Mouse (Mus musculus) erythroblast, embryonic 14.5 days (primary cell): Measurements from ENCODE around the gene Pogk. TPM values are rescaled to one million over a fixed set of nuclear protein-coding genes. Genes with fewer than 3 reads are reported as not detected.

Source experiments
- H3K27me3 ChIP-seq: 2 replicates; pipeline ENCODE4 v1.6.1; 2012; ENCODE audit warnings: inconsistent platforms; ENCODE audit not compliant: control insufficient read depth
- H3K36me3 ChIP-seq: 2 replicates; pipeline ENCODE4 v1.6.1; 2012; ENCODE audit warnings: mild to moderate bottlenecking, inconsistent platforms; ENCODE audit not compliant: control insufficient read depth
- H3K4me1 ChIP-seq: 2 replicates; pipeline ENCODE4 v1.6.1; 2012; ENCODE audit warnings: inconsistent platforms; ENCODE audit not compliant: control insufficient read depth
- H3K4me3 ChIP-seq: replicated peaks from 2 replicates; pipeline ENCODE3; 2012; ENCODE audit warnings: moderate library complexity, mild to moderate bottlenecking, inconsistent platforms
- H3K9me3 ChIP-seq: 2 replicates; pipeline ENCODE4 v1.6.1; 2012; ENCODE audit warnings: low read length, inconsistent platforms, mixed read lengths; ENCODE audit not compliant: control insufficient read depth
- GATA1 ChIP-seq: IDR thresholded peaks from 2 replicates; pipeline ENCODE4 v1.6.1; 2012; ENCODE audit warnings: low read length, inconsistent platforms, mixed read lengths
- TAL1 ChIP-seq: IDR thresholded peaks from 3 replicates; pipeline ENCODE4 v1.6.1; 2012; ENCODE audit warnings: low read length, inconsistent platforms, mixed read lengths
- polyA plus RNA-seq: library from polyadenylated mRNA; stranded (reverse); fragments of >175 nt; gene quantifications from 2 replicates; pipeline ENCODE4 v1.2.3, GENCODE M21; 2012

Gene Pogk
- polyA plus RNA-seq, 1 experiment: 0.02 TPM

- no peaks in the 10 kb centered on the region; the same call in 1 of the 2 replicates for H3K9me3 ChIP-seq
- H3K4me3 ChIP-seq: no peak overlapping the region
- no peaks in the 10 kb centered on the region for H3K36me3 ChIP-seq
- peaks cover 2% of the 10 kb centered on the region; the same call in 1 of the 2 replicates for H3K27me3 ChIP-seq
- H3K4me1 ChIP-seq: no peaks in the 10 kb centered on the region
- no peak for TF ChIP-seq GATA1
- no peak for TF ChIP-seq TAL1
Observed at GRCm38 (mm10) chr1:166342539-166342938, 67.1 kb downstream of the Pogk start.

DNA sequence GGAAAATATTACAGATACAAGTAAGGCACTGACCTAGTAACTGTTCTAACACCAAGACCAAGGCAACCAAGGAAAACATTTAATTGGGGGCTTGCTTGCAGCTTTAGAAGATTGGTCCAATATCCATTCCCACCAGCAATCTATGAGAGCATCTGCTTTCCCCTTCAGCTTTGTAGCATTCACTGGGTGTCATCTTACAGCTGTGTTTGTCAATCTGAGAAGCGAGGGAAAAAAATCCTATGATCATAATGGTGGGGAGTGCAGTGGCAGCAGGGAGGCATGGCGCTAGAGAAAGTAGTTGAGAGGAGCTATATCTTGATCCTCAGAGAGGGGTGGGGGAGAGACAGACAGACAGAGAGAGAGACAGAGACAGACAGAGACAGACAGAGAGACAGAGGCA is 67.6 kb downstream of the Pogk start:
- Histone ChIP-seq H3K4me3 (no peak overlapping the region), H3K27me3 (peaks cover 2% of the 10 kb centered on the region; the same call in 1 of the 2 replicates), H3K4me1 (no peaks in the 10 kb centered on the region), H3K9me3 (no peaks in the 10 kb centered on the region; the same call in 1 of the 2 replicates), H3K36me3 (no peaks in the 10 kb centered on the region)
- TF ChIP-seq TAL1 (no peak), GATA1 (no peak)

GRCm38 (mm10) chr1:166339110-166339509 is 70.6 kb downstream of the Pogk start:
- Histone ChIP-seq H3K36me3 (no peaks in the 10 kb centered on the region), H3K4me3 (no peak overlapping the region)
- no peak for TF ChIP-seq GATA1
- no peak for TF ChIP-seq TAL1

More at GRCm38 (mm10) chr1:166339110-166339509, 70.6 kb downstream of the Pogk start:
- Histone ChIP-seq H3K27me3 (no peaks in the 10 kb centered on the region), H3K4me1 (no peaks in the 10 kb centered on the region), H3K9me3 (no peaks in the 10 kb centered on the region; the same call in 1 of the 2 replicates)

Other genes with a start within 250 kb of the Pogk start
- not detected in 2 replicates for gene Mael, start 171.1 kb downstream of the Pogk start, polyA plus RNA-seq
- gene Ildr2, start 155.7 kb downstream of the Pogk start, polyA plus RNA-seq: not detected in 2 replicates
- gene Tada1, start 30.8 kb downstream of the Pogk start, polyA plus RNA-seq: 0.40 and 1.1 TPM in 2 replicates
- gene Gm4846, start 87.7 kb upstream of the Pogk start, polyA plus RNA-seq: not detected in 2 replicates
- gene Gm4847, start 237.8 kb upstream of the Pogk start, polyA plus RNA-seq: not detected in 2 replicates